Mouse (Mus musculus): ENCODE measurements around the gene Kif22. TPM values are rescaled to one million over a fixed set of nuclear protein-coding genes. Genes with fewer than 3 reads are reported as not detected.

Kif22 gene
- polyA plus RNA-seq, 1 experiment from 2014 or later = 152 TPM

Small RNAs within 50 kb of the gene (microRNA-seq; reads per million reads assigned to microRNA genes)
- not detected for gene Gm44343 (ENCODE audit: borderline number of aligned reads)

Other genes starting within 250 kb of the Kif22 start
- 266 and 269 TPM in 2 replicates for gene Ppp4c, start 250.0 kb downstream of the Kif22 start, polyA plus RNA-seq (2014; fragmentation: Nextera tagmentation; extraction: Ambion mirVana)
- gene Fam57b, start 244.8 kb downstream of the Kif22 start, polyA plus RNA-seq (2014; fragmentation: Nextera tagmentation; extraction: Ambion mirVana) = 0.21 TPM in 1 of 2 replicates, not detected in the other
- gene 4930451I11Rik, start 210.8 kb downstream of the Kif22 start, polyA plus RNA-seq (2014; fragmentation: Nextera tagmentation; extraction: Ambion mirVana) = not detected in 2 replicates
- gene Doc2a, start 195.1 kb downstream of the Kif22 start, polyA plus RNA-seq (2014; fragmentation: Nextera tagmentation; extraction: Ambion mirVana) = 0.52 and 1.6 TPM in 2 replicates
- gene Hirip3, start 180.5 kb downstream of the Kif22 start, polyA plus RNA-seq (2014; fragmentation: Nextera tagmentation; extraction: Ambion mirVana) = 17.3 and 24.6 TPM in 2 replicates
- gene Ino80e, start 180.1 kb downstream of the Kif22 start, polyA plus RNA-seq (2014; fragmentation: Nextera tagmentation; extraction: Ambion mirVana) = 124 and 130 TPM in 2 replicates
- gene Taok2, start 157.8 kb downstream of the Kif22 start, polyA plus RNA-seq (2014; fragmentation: Nextera tagmentation; extraction: Ambion mirVana) = 23.0 and 24.0 TPM in 2 replicates
- gene Tmem219, start 119.6 kb downstream of the Kif22 start, polyA plus RNA-seq (2014; fragmentation: Nextera tagmentation; extraction: Ambion mirVana) = 23.2 and 23.9 TPM in 2 replicates
- gene Kctd13, start 113.6 kb downstream of the Kif22 start, polyA plus RNA-seq (2014; fragmentation: Nextera tagmentation; extraction: Ambion mirVana) = 15.7 and 16.5 TPM in 2 replicates
- not detected in 2 replicates for gene Asphd1, start 92.9 kb downstream of the Kif22 start, polyA plus RNA-seq (2014; fragmentation: Nextera tagmentation; extraction: Ambion mirVana)
- 0.27 TPM in 2 replicates for gene Sez6l2, start 91.9 kb downstream of the Kif22 start, polyA plus RNA-seq (2014; fragmentation: Nextera tagmentation; extraction: Ambion mirVana)
- 72.2 and 74.4 TPM in 2 replicates for gene Cdipt, start 66.6 kb downstream of the Kif22 start, polyA plus RNA-seq (2014; fragmentation: Nextera tagmentation; extraction: Ambion mirVana)
- 0.67 and 1.0 TPM in 2 replicates for gene Cdiptos, start 66.4 kb downstream of the Kif22 start, polyA plus RNA-seq (2014; fragmentation: Nextera tagmentation; extraction: Ambion mirVana)
- 8.3 and 9.4 TPM in 2 replicates for gene Mvp, start 27.9 kb downstream of the Kif22 start, polyA plus RNA-seq (2014; fragmentation: Nextera tagmentation; extraction: Ambion mirVana)
- gene Pagr1b, start 26.0 kb downstream of the Kif22 start, polyA plus RNA-seq (2014; fragmentation: Nextera tagmentation; extraction: Ambion mirVana) = 0.41 TPM in 1 of 2 replicates, not detected in the other
- 45.6 and 75.0 TPM in 2 replicates for gene Pagr1a, start 25.1 kb downstream of the Kif22 start, polyA plus RNA-seq (2014; fragmentation: Nextera tagmentation; extraction: Ambion mirVana)
- gene Gm42742, start 21.4 kb downstream of the Kif22 start, polyA plus RNA-seq (2014; fragmentation: Nextera tagmentation; extraction: Ambion mirVana) = 19.8 and 52.9 TPM in 2 replicates
- gene Prrt2, start 21.3 kb downstream of the Kif22 start, polyA plus RNA-seq (2014; fragmentation: Nextera tagmentation; extraction: Ambion mirVana) = 4.5 and 5.4 TPM in 2 replicates
- 90.8 and 98.8 TPM in 2 replicates for gene Maz, start 15.4 kb downstream of the Kif22 start, polyA plus RNA-seq (2014; fragmentation: Nextera tagmentation; extraction: Ambion mirVana)
- gene Zg16, start 44.9 kb upstream of the Kif22 start, polyA plus RNA-seq (2014; fragmentation: Nextera tagmentation; extraction: Ambion mirVana) = not detected in 2 replicates
- 12.3 and 13.7 TPM in 2 replicates for gene AI467606, start 48.9 kb upstream of the Kif22 start, polyA plus RNA-seq (2014; fragmentation: Nextera tagmentation; extraction: Ambion mirVana)
- 43.8 and 44.2 TPM in 2 replicates for gene Qprt, start 79.8 kb upstream of the Kif22 start, polyA plus RNA-seq (2014; fragmentation: Nextera tagmentation; extraction: Ambion mirVana)
- gene Spn, start 95.4 kb upstream of the Kif22 start, polyA plus RNA-seq (2014; fragmentation: Nextera tagmentation; extraction: Ambion mirVana) = 12.7 and 14.4 TPM in 2 replicates
- gene Cd2bp2, start 153.6 kb upstream of the Kif22 start, polyA plus RNA-seq (2014; fragmentation: Nextera tagmentation; extraction: Ambion mirVana) = 50.3 and 59.5 TPM in 2 replicates
- gene Tbc1d10b, start 166.0 kb upstream of the Kif22 start, polyA plus RNA-seq (2014; fragmentation: Nextera tagmentation; extraction: Ambion mirVana) = 28.2 and 29.0 TPM in 2 replicates
- gene Mylpf, start 166.4 kb upstream of the Kif22 start, polyA plus RNA-seq (2014; fragmentation: Nextera tagmentation; extraction: Ambion mirVana) = 31.5 and 33.6 TPM in 2 replicates
- 17.2 TPM in 2 replicates for gene Zfp553, start 190.6 kb upstream of the Kif22 start, polyA plus RNA-seq (2014; fragmentation: Nextera tagmentation; extraction: Ambion mirVana)
- 14.9 and 17.5 TPM in 2 replicates for gene Sept1, start 190.7 kb upstream of the Kif22 start, polyA plus RNA-seq (2014; fragmentation: Nextera tagmentation; extraction: Ambion mirVana)
- 45.9 and 47.3 TPM in 2 replicates for gene Zfp771, start 201.8 kb upstream of the Kif22 start, polyA plus RNA-seq (2014; fragmentation: Nextera tagmentation; extraction: Ambion mirVana)
- gene Dctpp1, start 218.2 kb upstream of the Kif22 start, polyA plus RNA-seq (2014; fragmentation: Nextera tagmentation; extraction: Ambion mirVana) = 266 and 275 TPM in 2 replicates
- gene Sephs2, start 231.6 kb upstream of the Kif22 start, polyA plus RNA-seq (2014; fragmentation: Nextera tagmentation; extraction: Ambion mirVana) = 178 and 203 TPM in 2 replicates

All from liver, embryonic 11.5 days (tissue).